In genomic region chr11:70129926-70130379, GRCm38 (mm10) we compare ENCODE assay signal across 16 mouse cellular contexts. TPM values are rescaled to one million over a fixed set of nuclear protein-coding genes. Genes with fewer than 3 reads are reported as not detected.
DNase-seq lines count a peak whose midpoint lies in the region; ATAC-seq lines count a peak whose summit lies in the region.
"Had no signal": no experiment of that assay in that cellular context is flagged by ENCODE, and none has a peak within 500 bp of the region (broad histone marks: within the 10 kb centered on the region; RNA-seq: fewer than 3 reads in every experiment).

TSS of gene Mgl2 (plus strand) at chr11:70130329.

- H3K4me2 ChIP-seq in heart, embryonic 12.5 days: no peak within 1 kb of the TSS
- H3K4me2 ChIP-seq: embryonic facial prominence, embryonic 13.5 days had no signal

- DNase-seq in cerebellum, postnatal 14 days: peak; percentile 31 to 46
- DNase-seq in cerebellum, adult 18-20 months: no peak
- peak; percentile 43 for DNase-seq in MEL-GATA-1-ER (ENCODE audit: extremely low read depth, low read depth)
- DNase-seq in lung, postnatal 10 days: peak; percentile 78
- DNase-seq in layer of hippocampus, postnatal 25 days (ENCODE audit: extremely low spot score in 1 of 2, low spot score in 1 of 2): no peak
- no peak for DNase-seq in testis, postnatal 10 days (ENCODE audit: low spot score)
- no peak for DNase-seq in embryo, embryonic 9.5 days (ENCODE audit: extremely low spot score)
- DNase-seq: cerebellum, postnatal 36 days; kidney, adult 18-20 months had no signal

- H3K9me3 ChIP-seq in heart, embryonic 12.5 days (replicated peaks): no peaks in the 10 kb centered on the region; the same call in 1 of the 2 replicates
- H3K9me3 ChIP-seq: embryonic facial prominence, embryonic 13.5 days; forebrain, embryonic 10.5 days had no signal

- WGBS in heart, embryonic 12.5 days: 49% methylated on average over 9 of the region's 9 CpGs

- H3K9ac ChIP-seq in heart, embryonic 12.5 days: no peak within 1 kb of the TSS
- H3K9ac ChIP-seq: embryonic facial prominence, embryonic 13.5 days had no signal

- no peak within 1 kb of the TSS for H3K27ac ChIP-seq in heart, embryonic 12.5 days (ENCODE audit: poor library complexity, severe bottlenecking)
- H3K27ac ChIP-seq: embryonic facial prominence, embryonic 13.5 days; forebrain, embryonic 10.5 days; stomach, postnatal 0 days had no signal

- H3K27me3 ChIP-seq in heart, embryonic 12.5 days (replicated peaks): no peaks in the 10 kb centered on the region
- H3K27me3 ChIP-seq: embryonic facial prominence, embryonic 13.5 days had no signal

- H3K4me3 ChIP-seq in heart, embryonic 12.5 days: no peak within 1 kb of the TSS
- H3K4me3 ChIP-seq: embryonic facial prominence, embryonic 13.5 days; forebrain, embryonic 10.5 days had no signal

- 0 out of 2 replicates have a peak, but pooled peaks cover 3% of the 10 kb centered on the region for H3K4me1 ChIP-seq in heart, embryonic 12.5 days (replicated peaks)
- H3K4me1 ChIP-seq: embryonic facial prominence, embryonic 13.5 days; forebrain, embryonic 10.5 days had no signal

- ATAC-seq in heart, embryonic 12.5 days (ENCODE audit: insufficient number of reproducible peaks, low FRiP score): peak; percentile 45; the same call in 1 of the 2 replicates
- ATAC-seq: hindbrain, embryonic 16.5 days; midbrain, embryonic 16.5 days had no signal

- H3K36me3 ChIP-seq in heart, embryonic 12.5 days: no peaks in the 10 kb centered on the region
- H3K36me3 ChIP-seq: embryonic facial prominence, embryonic 13.5 days; forebrain, embryonic 10.5 days had no signal

RNA-seq across cellular contexts. Expression of gene Mgl2, which starts in this region (rescaled TPM):
- polyA plus RNA-seq in heart, embryonic 12.5 days (2016; fragmentation: Nextera tagmentation; extraction: Ambion mirVana): 0.24 TPM in 1 of 2 replicates, not detected in the other
- under 1 TPM; 0.38 to 0.49 TPM for total RNA-seq in layer of hippocampus, postnatal 25 days (2021)
- polyA plus RNA-seq: forebrain, embryonic 10.5 days; neural tube, embryonic 11.5 days had no signal

Comparison
In these comparisons a context has a peak if more than half of its experiments do, and no peak if none do; other contexts are left out.
1. DNase-seq: peak in cerebellum, postnatal 14 days (2 of 2), MEL-GATA-1-ER (single experiment) and lung, postnatal 10 days (single experiment); none in cerebellum, adult 18-20 months (0 of 2), layer of hippocampus, postnatal 25 days (0 of 2), testis, postnatal 10 days (single experiment) and embryo, embryonic 9.5 days (single experiment).
2. Peak in ATAC-seq in heart, embryonic 12.5 days; RNA of the gene not detected or under 1 TPM.